Mouse (Mus musculus) CH12.LX (cell line): ENCODE measurements around the gene Golph3l. TPM values are rescaled to one million over a fixed set of nuclear protein-coding genes. Genes with fewer than 3 reads are reported as not detected.

ENCODE experiments used
- DNase-seq: peaks from one replicate; pipeline ENCODE4 v3.0.0-alpha.2; 2013; ENCODE audit errors: extremely low read depth
- H3K27ac ChIP-seq: 2 replicates; pipeline ENCODE4 v1.5.1; 2012; ENCODE audit warnings: low read depth, mild to moderate bottlenecking, control low read depth, moderate library complexity; ENCODE audit not compliant: insufficient read depth
- H3K27me3 ChIP-seq: replicated peaks from 2 replicates; pipeline ENCODE3; 2012; ENCODE audit warnings: inconsistent platforms
- H3K36me3 ChIP-seq, 2 experiments: replicated peaks in 1 of 2; 2 replicates each; pipeline versions ENCODE3 to v1.6.1; 2012; ENCODE audit warnings: inconsistent platforms in 1 of 2, low read length in 1 of 2, mild to moderate bottlenecking in 1 of 2, mixed read lengths in 1 of 2, moderate library complexity in 1 of 2; ENCODE audit not compliant: control insufficient read depth in 1 of 2, insufficient read depth in 1 of 2
- H3K4me1 ChIP-seq, 2 experiments: 2 replicates each; pipeline ENCODE4 v1.6.1; 2012; ENCODE audit warnings: inconsistent platforms in 1 of 2, moderate library complexity in 1 of 2; ENCODE audit not compliant: insufficient read depth in 2 of 2, control insufficient read depth in 1 of 2
- H3K4me2 ChIP-seq: 2 replicates; pipeline ENCODE4 v1.6.1; 2012; ENCODE audit warnings: low read depth, mild to moderate bottlenecking, control low read depth; ENCODE audit not compliant: poor library complexity, insufficient read depth, severe bottlenecking
- H3K4me3 ChIP-seq, 3 experiments: fragments of 150-350 bp in 1 of 3; sonication (generic) in 1 of 3; replicated peaks in 1 of 3; 2 replicates each; pipeline versions ENCODE3 to v1.5.1; 2011 to 2012; ENCODE audit warnings: low read depth in 2 of 3, low read length in 2 of 3, mild to moderate bottlenecking in 2 of 3, moderate library complexity in 2 of 3, control low read depth in 1 of 3, improper control_type of control experiment in 1 of 3, inconsistent platforms in 1 of 3, mixed read lengths in 1 of 3; ENCODE audit not compliant: poor library complexity in 1 of 3
- H3K79me2 ChIP-seq: replicated peaks from 2 replicates; pipeline ENCODE4 v1.6.1; 2012; ENCODE audit warnings: mild to moderate bottlenecking, moderate library complexity; ENCODE audit not compliant: control insufficient read depth, poor library complexity, insufficient read depth, severe bottlenecking; ENCODE audit errors: extremely low read depth
- H3K9ac ChIP-seq: 2 replicates; pipeline ENCODE4 v1.6.1; 2012; ENCODE audit warnings: low read depth, mild to moderate bottlenecking, control low read depth, moderate library complexity; ENCODE audit not compliant: insufficient read depth
- H3K9me3 ChIP-seq: replicated peaks from 2 replicates; pipeline ENCODE3; 2012; ENCODE audit warnings: low read length, inconsistent platforms, mixed read lengths
- BHLHE40 ChIP-seq: IDR thresholded peaks from 2 replicates; pipeline ENCODE4 v1.6.1; 2011; ENCODE audit warnings: mild to moderate bottlenecking, low read depth, low read length, improper control_type of control experiment
- CHD1 ChIP-seq: IDR thresholded peaks from 2 replicates; pipeline ENCODE4 v1.6.1; 2012; ENCODE audit warnings: low read depth, low read length, improper control_type of control experiment, inconsistent platforms
- CHD2 ChIP-seq: IDR thresholded peaks from 2 replicates; pipeline ENCODE4 v1.6.1; 2011; ENCODE audit warnings: low read length, improper control_type of control experiment
- E2F4 ChIP-seq: IDR thresholded peaks from 2 replicates; pipeline ENCODE4 v1.6.1; 2011; ENCODE audit warnings: low read depth, low read length, improper control_type of control experiment; ENCODE audit not compliant: insufficient replicate concordance
- ELF1 ChIP-seq: IDR thresholded peaks from 2 replicates; pipeline ENCODE4 v1.6.1; 2014; ENCODE audit warnings: low read depth, mild to moderate bottlenecking, inconsistent platforms, low read length, improper control_type of control experiment
- EP300 ChIP-seq: IDR thresholded peaks from 2 replicates; pipeline ENCODE4 v1.6.1; 2011; ENCODE audit warnings: low read length, improper control_type of control experiment
- GABPA ChIP-seq: IDR thresholded peaks from 2 replicates; pipeline ENCODE4 v1.6.1; 2012; ENCODE audit warnings: low read depth, low read length, improper control_type of control experiment, inconsistent platforms; ENCODE audit not compliant: insufficient replicate concordance
- HCFC1 ChIP-seq: IDR thresholded peaks from 2 replicates; pipeline ENCODE4 v1.6.1; 2012; ENCODE audit warnings: low read depth, mild to moderate bottlenecking, inconsistent platforms, low read length, improper control_type of control experiment
- IRF4 ChIP-seq: IDR thresholded peaks from 2 replicates; pipeline ENCODE4 v1.6.1; 2014; ENCODE audit warnings: low read depth, mild to moderate bottlenecking, inconsistent platforms, low read length, improper control_type of control experiment
- JUN ChIP-seq: IDR thresholded peaks from 2 replicates; pipeline ENCODE4 v1.6.1; 2011; ENCODE audit warnings: low read depth, mild to moderate bottlenecking, low read length, improper control_type of control experiment, moderate library complexity; ENCODE audit not compliant: insufficient read depth
- JUND ChIP-seq: conservative IDR thresholded peaks from 2 replicates; pipeline ENCODE4 v1.6.1; 2011; ENCODE audit warnings: low read depth, low read length, improper control_type of control experiment
- KAT2A ChIP-seq: IDR thresholded peaks from 2 replicates; pipeline ENCODE4 v1.6.1; 2012; ENCODE audit warnings: low read length, improper control_type of control experiment, inconsistent platforms; ENCODE audit not compliant: insufficient replicate concordance
- MAFK ChIP-seq: IDR thresholded peaks from 2 replicates; pipeline ENCODE4 v1.6.1; 2011; ENCODE audit warnings: low read length, improper control_type of control experiment; ENCODE audit not compliant: insufficient replicate concordance
- MEF2A ChIP-seq: IDR thresholded peaks from 2 replicates; pipeline ENCODE4 v1.6.1; 2014; ENCODE audit warnings: low read depth, mild to moderate bottlenecking, inconsistent platforms, low read length, improper control_type of control experiment, borderline replicate concordance
- MXI1 ChIP-seq: IDR thresholded peaks from 2 replicates; pipeline ENCODE4 v1.6.1; 2011; ENCODE audit warnings: mild to moderate bottlenecking, low read depth, low read length, improper control_type of control experiment
- MYC ChIP-seq: IDR thresholded peaks from 2 replicates; pipeline ENCODE4 v1.6.1; 2011; ENCODE audit warnings: low read depth, mild to moderate bottlenecking, improper control_type of control experiment, low read length
- NELFE ChIP-seq: IDR thresholded peaks from 2 replicates; pipeline ENCODE4 v1.6.1; 2011; ENCODE audit warnings: low read depth, low read length, improper control_type of control experiment
- NRF1 ChIP-seq: IDR thresholded peaks from 2 replicates; pipeline ENCODE4 v1.6.1; 2014; ENCODE audit warnings: low read depth, mild to moderate bottlenecking, inconsistent platforms, low read length, improper control_type of control experiment, moderate library complexity
- POLR2A ChIP-seq: IDR thresholded peaks from 2 replicates; pipeline ENCODE4 v1.6.1; 2011; ENCODE audit warnings: low read depth, mild to moderate bottlenecking, improper control_type of control experiment, low read length
- POLR2AphosphoS2 ChIP-seq: IDR thresholded peaks from 2 replicates; pipeline ENCODE4 v1.6.1; 2011; ENCODE audit warnings: low read depth, low read length, improper control_type of control experiment
- RAD21 ChIP-seq: IDR thresholded peaks from 2 replicates; pipeline ENCODE4 v1.6.1; 2011; ENCODE audit warnings: low read depth, mild to moderate bottlenecking, low read length, improper control_type of control experiment, moderate library complexity
- RCOR1 ChIP-seq: conservative IDR thresholded peaks from 2 replicates; pipeline ENCODE4 v1.6.1; 2012; ENCODE audit warnings: low read depth, mild to moderate bottlenecking, inconsistent platforms, low read length, improper control_type of control experiment
- SIN3A ChIP-seq: IDR thresholded peaks from 2 replicates; pipeline ENCODE4 v1.6.1; 2012; ENCODE audit warnings: low read length, improper control_type of control experiment, inconsistent platforms
- SMC3 ChIP-seq: IDR thresholded peaks from 2 replicates; pipeline ENCODE4 v1.6.1; 2011; ENCODE audit warnings: low read depth, low read length, improper control_type of control experiment
- TCF12 ChIP-seq: IDR thresholded peaks from 2 replicates; pipeline ENCODE4 v1.6.1; 2014; ENCODE audit warnings: low read depth, mild to moderate bottlenecking, inconsistent platforms, low read length, improper control_type of control experiment
- UBTF ChIP-seq: IDR thresholded peaks from 2 replicates; pipeline ENCODE4 v1.6.1; 2012; ENCODE audit warnings: low read depth, mild to moderate bottlenecking, inconsistent platforms, low read length, improper control_type of control experiment, moderate library complexity
- USF1 ChIP-seq: IDR thresholded peaks from 2 replicates; pipeline ENCODE4 v1.6.1; 2014; ENCODE audit warnings: low read depth, mild to moderate bottlenecking, inconsistent platforms, low read length, improper control_type of control experiment
- USF2 ChIP-seq: conservative IDR thresholded peaks from 2 replicates; pipeline ENCODE4 v1.6.1; 2011; ENCODE audit warnings: low read depth, low read length, improper control_type of control experiment
- ZC3H11A ChIP-seq: IDR thresholded peaks from 2 replicates; pipeline ENCODE4 v1.6.1; 2012; ENCODE audit warnings: low read depth, mild to moderate bottlenecking, inconsistent platforms, low read length, improper control_type of control experiment
- ZMIZ1 ChIP-seq: IDR thresholded peaks from 2 replicates; pipeline ENCODE4 v1.6.1; 2012; ENCODE audit warnings: low read depth, mild to moderate bottlenecking, inconsistent platforms, low read length, improper control_type of control experiment
- ZNF384 ChIP-seq: IDR thresholded peaks from 2 replicates; pipeline ENCODE4 v1.6.1; 2012; ENCODE audit warnings: low read depth, low read length, improper control_type of control experiment, inconsistent platforms
- dilution Hi-C: fragments of 300-500 bp; cut with MboI; formaldehyde crosslinking; loops from 2 replicates; pipeline ENCODE4 v1.14.3; 2020; ENCODE audit warnings: low sequenced_read_pairs; ENCODE audit not compliant: extremely low pct_unique_long_range_greater_than_20kb, extremely low pct_ligation_motif_present
- in situ Hi-C: fragments of 300-500 bp; cut with MboI; formaldehyde crosslinking; loops from 3 replicates; pipeline ENCODE4 v1.14.3; 2019; ENCODE audit warnings: low sequenced_read_pairs, low pct_ligation_motif_present, low pct_unique_long_range_greater_than_20kb, mixed read lengths
- polyA plus RNA-seq: library from polyadenylated mRNA; unstranded; fragments of >175 nt; gene quantifications from 2 replicates; pipeline ENCODE4 v1.2.1, GENCODE M21; 2012; ENCODE audit warnings: low read depth; ENCODE audit not compliant: insufficient read length
- total RNA-seq, 2 experiments: library from RNA; depleted of rRNA; stranded (reverse); fragments of 300-350 nt in 1 of 2; fragments of >200 nt in 1 of 2; gene quantifications; 2 replicates each; pipeline ENCODE4 v1.2.3; 2012 to 2014

The Golph3l gene
- total and polyA plus RNA-seq, 3 experiments = 22.7 to 36.9 (median 23.4) TPM

GRCm38 (mm10) chr3:95651391-95652203 is 62.9 kb downstream of the Golph3l start (continued):
- peak; percentile 37 for TF ChIP-seq HCFC1
- TF ChIP-seq BHLHE40 = peak; percentile 87
- TF ChIP-seq POLR2A = no peak
- no peak for TF ChIP-seq POLR2AphosphoS2
- peak; percentile 94 for TF ChIP-seq MEF2A
- TF ChIP-seq ZC3H11A = no peak
- no peak; the same call in none of the 2 replicates for TF ChIP-seq RAD21
- TF ChIP-seq KAT2A = 0 out of 2 replicates have a peak, but pooled peaks have one; percentile 39
- no peak for TF ChIP-seq GABPA
- peak; percentile 77 for TF ChIP-seq JUND
- peak; percentile 75 for TF ChIP-seq ZNF384
- peak; percentile 72 for TF ChIP-seq JUN
- 0 out of 2 replicates have a peak, but pooled peaks have one; percentile 56 for TF ChIP-seq MAFK

- Histone ChIP-seq H3K9ac (peak overlapping the region; percentile 50), H3K27ac (peak overlapping the region; percentile 96), H3K4me2 (peak overlapping the region; percentile 8), H3K4me1 (peaks cover 29 to 87% of the 10 kb centered on the region in 2 experiments), H3K36me3 (no peaks in the 10 kb centered on the region), H3K4me3 (peak overlapping the region in 1 of 3 experiments; percentile 14), H3K79me2 (no peaks in the 10 kb centered on the region), H3K9me3 (no peaks in the 10 kb centered on the region), H3K27me3 (no peaks in the 10 kb centered on the region)
- dilution Hi-C loops (no loop called here), in situ Hi-C loops (loop anchor here (10.0 kb wide), 1 partner anchor 572 kb away; the partner anchor contains the start of genes Hist2h2ac and Hist2h2be)
- peak; percentile 86 for DNase-seq
- TF ChIP-seq UBTF (no peak), ELF1 (peak; percentile 47; the same call in 1 of the 2 replicates), E2F4 (no peak), SMC3 (peak; percentile 23; the same call in 1 of the 2 replicates), POLR2AphosphoS2 (no peak; the same call in 1 of the 2 replicates), SIN3A (0 out of 2 replicates have a peak, but pooled peaks have one; percentile 57), CHD2 (no peak; the same call in 1 of the 2 replicates), ZMIZ1 (no peak; the same call in 1 of the 2 replicates), ZC3H11A (no peak), RCOR1 (peak; percentile 64; the same call in 1 of the 2 replicates), GABPA (no peak), HCFC1 (peak; percentile 5; the same call in 1 of the 2 replicates), NELFE (peak; percentile 9; the same call in 1 of the 2 replicates), ZNF384 (peak; percentile 58), POLR2A (no peak), CHD1 (peak; percentile 41; the same call in 1 of the 2 replicates), IRF4 (peak; percentile 88), MXI1 (peak; percentile 51; the same call in 1 of the 2 replicates), USF1 (peak; percentile 66), USF2 (peak; percentile 64), EP300 (peak; percentile 90), MYC (peak; percentile 54; the same call in 1 of the 2 replicates), NRF1 (peak; percentile 71), JUND (no peak; the same call in 1 of the 2 replicates), BHLHE40 (peak; percentile 91), TCF12 (peak; percentile 98), KAT2A (0 out of 2 replicates have a peak, but pooled peaks have one; percentile 53), RAD21 (no peak; the same call in 1 of the 2 replicates)
Observed at GRCm38 (mm10) chr3:95652204-95652811, 63.6 kb downstream of the Golph3l start.
